Mouse (Mus musculus): ENCODE measurements around the gene Eif4g1. TPM values are rescaled to one million over a fixed set of nuclear protein-coding genes. Genes with fewer than 3 reads are reported as not detected.

The Eif4g1 gene
- polyA plus RNA-seq, 1 experiment from 2014 or later = 204 TPM

- no peaks in the 10 kb centered on the region for H3K9me3 ChIP-seq
- H3K4me1 ChIP-seq (replicated peaks) = peaks cover 19% of the 10 kb centered on the region
- ATAC-seq (ENCODE audit: insufficient number of reproducible peaks, insufficient read depth, low FRiP score, low TSS enrichment, low read depth) = peak; percentile 72
- peak overlapping the region; percentile 95 for H3K27ac ChIP-seq
- under 1% methylated on average over 57 of the region's 78 CpGs for WGBS
- H3K4me2 ChIP-seq = peak overlapping the region; percentile 99
- H3K36me3 ChIP-seq = peaks cover 42% of the 10 kb centered on the region
- H3K27me3 ChIP-seq = no peaks in the 10 kb centered on the region
- H3K9ac ChIP-seq (replicated peaks) = peak overlapping the region; percentile 96
- peak overlapping the region; percentile 99 for H3K4me3 ChIP-seq (replicated peaks)
These were observed 5.0 kb downstream of the Eif4g1 start for GRCm38 (mm10) chr16:20672965-20673705.

GRCm38 (mm10) chr16:20673706-20674303, 5.7 kb downstream of the Eif4g1 start:
- Histone ChIP-seq H3K9me3 (no peaks in the 10 kb centered on the region), H3K36me3 (peaks cover 49% of the 10 kb centered on the region), H3K9ac (replicated peaks) (peak overlapping the region; percentile 96), H3K4me2 (peak overlapping the region; percentile 99), H3K4me1 (replicated peaks) (peaks cover 19% of the 10 kb centered on the region), H3K27me3 (no peaks in the 10 kb centered on the region), H3K27ac (peak overlapping the region; percentile 95), H3K4me3 (replicated peaks) (peak overlapping the region; percentile 99)
- 6% methylated on average over 14 of the region's 14 CpGs for whole genome bisulfite sequencing
- ATAC-seq (ENCODE audit: insufficient number of reproducible peaks, insufficient read depth, low FRiP score, low TSS enrichment, low read depth) = no peak

DNA sequence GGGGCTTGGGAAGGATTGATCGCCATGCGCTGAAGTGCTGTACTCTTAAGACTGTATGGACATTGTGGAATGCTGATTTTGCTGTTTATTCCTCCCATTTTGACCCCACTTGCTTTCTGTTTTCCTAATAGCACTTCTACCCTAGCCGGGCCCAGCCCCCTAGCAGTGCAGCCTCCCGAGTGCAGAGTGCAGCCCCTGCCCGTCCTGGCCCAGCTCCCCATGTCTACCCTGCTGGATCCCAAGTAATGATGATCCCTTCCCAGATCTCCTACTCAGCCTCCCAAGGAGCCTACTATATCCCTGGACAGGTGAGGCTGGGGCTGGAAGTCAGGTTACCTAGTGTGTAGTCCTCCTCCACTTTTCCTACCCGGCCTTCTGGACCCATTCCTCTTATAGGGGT, 7.1 kb downstream of the Eif4g1 start:
- Histone ChIP-seq H3K4me2 (peak overlapping the region; percentile 99; the same call in 1 of the 2 replicates), H3K27ac (no peak overlapping the region), H3K36me3 (peaks cover 63% of the 10 kb centered on the region), H3K9ac (replicated peaks) (no peak overlapping the region), H3K9me3 (no peaks in the 10 kb centered on the region), H3K27me3 (no peaks in the 10 kb centered on the region), H3K4me1 (replicated peaks) (peaks cover 19% of the 10 kb centered on the region), H3K4me3 (replicated peaks) (no peak overlapping the region)
- ATAC-seq (ENCODE audit: insufficient number of reproducible peaks, insufficient read depth, low FRiP score, low TSS enrichment, low read depth) = no peak
- 91% methylated on average over 6 of the region's 6 CpGs for WGBS

- Histone ChIP-seq H3K27ac (no peak overlapping the region), H3K4me2 (no peak overlapping the region), H3K4me3 (replicated peaks) (no peak overlapping the region), H3K27me3 (no peaks in the 10 kb centered on the region), H3K36me3 (peaks cover 78% of the 10 kb centered on the region), H3K9me3 (no peaks in the 10 kb centered on the region), H3K4me1 (replicated peaks) (peaks cover 19% of the 10 kb centered on the region), H3K9ac (replicated peaks) (no peak overlapping the region)
- no peak for ATAC-seq (ENCODE audit: insufficient number of reproducible peaks, insufficient read depth, low FRiP score, low TSS enrichment, low read depth)
- 76% methylated on average over 4 of the region's 4 CpGs for WGBS
These were observed 8.6 kb downstream of the Eif4g1 start for GRCm38 (mm10) chr16:20676702-20677101.

DNA sequence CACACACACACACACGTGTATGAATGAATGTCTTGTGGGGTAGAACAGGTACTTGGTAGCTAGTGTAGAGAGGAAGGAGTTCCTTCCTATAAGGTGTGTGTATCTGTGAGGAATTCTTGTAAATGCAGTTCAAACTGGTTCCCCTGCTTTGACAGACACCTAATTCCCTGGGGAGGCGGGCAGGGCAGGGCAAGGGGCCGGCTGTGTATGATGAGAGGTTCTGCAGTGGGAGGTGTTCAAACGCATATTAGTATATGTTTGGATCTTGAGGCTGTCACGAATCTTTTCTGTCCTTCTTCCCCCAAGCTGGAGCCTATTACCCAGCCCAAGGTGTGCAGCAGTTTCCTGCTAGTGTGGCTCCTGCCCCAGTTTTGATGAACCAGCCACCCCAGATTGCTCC, 9.3 kb downstream of the Eif4g1 start:
- H3K36me3 ChIP-seq = peaks cover 84% of the 10 kb centered on the region
- H3K9ac ChIP-seq (replicated peaks) = 0 out of 2 replicates have a peak overlapping the region, but pooled peaks have one; percentile 8
- no peak overlapping the region for H3K27ac ChIP-seq
- ATAC-seq (ENCODE audit: insufficient number of reproducible peaks, insufficient read depth, low FRiP score, low TSS enrichment, low read depth) = no peak
- no peak overlapping the region for H3K4me3 ChIP-seq (replicated peaks)
- H3K4me2 ChIP-seq = no peak overlapping the region
- H3K4me1 ChIP-seq (replicated peaks) = peaks cover 15% of the 10 kb centered on the region
- H3K27me3 ChIP-seq = no peaks in the 10 kb centered on the region
- H3K9me3 ChIP-seq = no peaks in the 10 kb centered on the region
- 83% methylated on average over 5 of the region's 5 CpGs for WGBS

GRCm38 (mm10) chr16:20677974-20678675, 10.0 kb downstream of the Eif4g1 start:
- Histone ChIP-seq H3K4me1 (replicated peaks) (peaks cover 15% of the 10 kb centered on the region), H3K4me3 (replicated peaks) (no peak overlapping the region), H3K9ac (replicated peaks) (no peak overlapping the region), H3K9me3 (no peaks in the 10 kb centered on the region), H3K27ac (no peak overlapping the region), H3K36me3 (peaks cover 92% of the 10 kb centered on the region), H3K4me2 (no peak overlapping the region), H3K27me3 (no peaks in the 10 kb centered on the region)
- ATAC-seq (ENCODE audit: insufficient number of reproducible peaks, insufficient read depth, low FRiP score, low TSS enrichment, low read depth) = no peak
- 89% methylated on average over 10 of the region's 10 CpGs for WGBS

GRCm38 (mm10) chr16:20690774-20691173, 22.7 kb downstream of the Eif4g1 start:
- H3K36me3 ChIP-seq = peaks cover 67% of the 10 kb centered on the region
- H3K9me3 ChIP-seq = no peaks in the 10 kb centered on the region
- no peak for ATAC-seq (ENCODE audit: insufficient number of reproducible peaks, insufficient read depth, low FRiP score, low TSS enrichment, low read depth)
- no peak overlapping the region for H3K4me2 ChIP-seq
- H3K9ac ChIP-seq (replicated peaks) = no peak overlapping the region
- no peak overlapping the region for H3K27ac ChIP-seq
- peaks cover 9% of the 10 kb centered on the region; the same call in 1 of the 2 replicates for H3K27me3 ChIP-seq
- H3K4me1 ChIP-seq (replicated peaks) = peaks cover 23% of the 10 kb centered on the region
- H3K4me3 ChIP-seq (replicated peaks) = no peak overlapping the region
- 93% methylated on average over 3 of the region's 3 CpGs for WGBS

DNA sequence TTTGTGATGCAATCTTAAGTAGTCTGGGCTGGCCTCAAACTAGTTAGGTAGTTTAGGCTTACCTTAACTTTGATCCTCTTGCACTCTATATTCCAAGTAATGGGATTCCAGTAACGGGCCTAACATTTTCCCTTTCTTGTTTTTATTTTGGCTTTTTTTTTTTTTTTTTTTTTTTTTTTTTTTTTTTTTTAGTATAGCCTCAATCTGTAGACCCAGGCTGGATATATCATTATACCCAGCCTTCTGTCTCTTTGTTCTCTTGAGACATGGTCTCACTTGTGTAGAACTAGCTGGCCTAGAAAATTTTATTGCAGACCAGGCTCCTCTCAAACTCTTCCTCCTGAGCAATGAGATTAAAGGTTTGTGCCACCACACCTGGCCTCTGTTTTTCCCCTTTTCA, 23.5 kb downstream of the Eif4g1 start:
- H3K36me3 ChIP-seq = peaks cover 59% of the 10 kb centered on the region
- WGBS = 70% methylated on average over 1 of the region's 1 CpGs

DNA sequence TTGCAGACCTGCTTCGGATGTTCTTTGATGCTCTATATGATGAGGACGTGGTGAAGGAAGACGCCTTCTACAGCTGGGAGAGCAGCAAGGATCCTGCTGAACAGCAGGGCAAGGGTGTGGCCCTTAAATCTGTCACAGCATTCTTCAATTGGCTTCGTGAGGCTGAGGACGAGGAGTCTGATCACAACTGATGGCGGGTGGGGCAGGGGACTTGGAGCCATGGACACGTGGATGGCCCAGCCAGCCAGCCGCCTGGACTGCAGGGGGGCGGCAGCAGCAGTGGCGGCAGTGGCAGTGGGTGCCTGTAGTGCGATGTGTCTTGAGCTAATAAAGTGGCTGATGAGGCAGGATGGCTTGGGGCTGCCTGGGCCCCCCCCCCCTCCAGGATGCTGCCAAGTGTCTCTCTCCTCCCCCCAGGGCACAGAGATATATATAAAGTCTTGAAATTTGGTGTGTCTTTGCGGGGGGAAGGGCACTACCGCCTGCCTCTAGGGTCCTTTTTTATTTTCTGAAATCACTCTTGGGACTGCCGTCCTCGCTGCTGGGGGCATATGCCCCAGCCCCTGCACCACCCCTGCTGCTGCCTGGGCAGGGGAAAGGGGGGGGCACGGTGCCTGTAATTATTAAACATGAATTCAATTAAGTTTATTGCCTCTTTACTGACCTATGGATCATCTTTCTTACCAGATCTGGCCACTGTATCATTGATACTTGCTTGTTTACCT, 24.3 kb downstream of the Eif4g1 start:
- Histone ChIP-seq H3K36me3 (peaks cover 51% of the 10 kb centered on the region), H3K4me3 (replicated peaks) (no peak overlapping the region), H3K9ac (replicated peaks) (no peak overlapping the region), H3K27me3 (peaks cover 16% of the 10 kb centered on the region; the same call in 1 of the 2 replicates), H3K9me3 (no peaks in the 10 kb centered on the region), H3K4me2 (peak overlapping the region; percentile 77), H3K27ac (peak overlapping the region; percentile 14; the same call in 1 of the 2 replicates), H3K4me1 (replicated peaks) (peaks cover 32% of the 10 kb centered on the region)
- WGBS = 34% methylated on average over 16 of the region's 16 CpGs
- ATAC-seq (ENCODE audit: insufficient number of reproducible peaks, insufficient read depth, low FRiP score, low TSS enrichment, low read depth) = no peak

More for the DNA sequence above, 23.5 kb downstream of the Eif4g1 start:
- Histone ChIP-seq H3K27ac (no peak overlapping the region; the same call in 1 of the 2 replicates), H3K9me3 (no peaks in the 10 kb centered on the region), H3K4me1 (replicated peaks) (peaks cover 31% of the 10 kb centered on the region), H3K27me3 (peaks cover 15% of the 10 kb centered on the region; the same call in 1 of the 2 replicates), H3K4me3 (replicated peaks) (no peak overlapping the region), H3K4me2 (no peak overlapping the region), H3K9ac (replicated peaks) (no peak overlapping the region)
- ATAC-seq (ENCODE audit: insufficient number of reproducible peaks, insufficient read depth, low FRiP score, low TSS enrichment, low read depth) = no peak

- Histone ChIP-seq H3K4me1 (replicated peaks) (peaks cover 32% of the 10 kb centered on the region), H3K36me3 (peaks cover 43% of the 10 kb centered on the region), H3K9ac (replicated peaks) (peak within 1 kb of the TSS; percentile 65), H3K9me3 (no peaks in the 10 kb centered on the region), H3K27ac (peak within 1 kb of the TSS; percentile 84), H3K4me3 (replicated peaks) (peak within 1 kb of the TSS; percentile 60), H3K4me2 (peak within 1 kb of the TSS; percentile 77), H3K27me3 (peaks cover 16% of the 10 kb centered on the region; the same call in 1 of the 2 replicates)
- ATAC-seq (ENCODE audit: insufficient number of reproducible peaks, insufficient read depth, low FRiP score, low TSS enrichment, low read depth) = peak; percentile 91
- WGBS = 1% methylated on average over 34 of the region's 37 CpGs
These were observed 25.1 kb downstream of the Eif4g1 start, which contains the start of gene Fam131a for GRCm38 (mm10) chr16:20693111-20693701. Gene Fam131a, plus strand, starts transcription at chr16:20693241.
